Mouse (Mus musculus): Measurements from ENCODE around the gene Cdc34. TPM values are rescaled to one million over a fixed set of nuclear protein-coding genes. Genes with fewer than 3 reads are reported as not detected.
A peak's percentile ranks its signal among the peaks of the same experiment; 100 is the strongest.

Cdc34 gene
- polyA plus RNA-seq, 1 experiment from 2014 or later: 106 TPM

- H3K27me3 ChIP-seq (ENCODE audit: control insufficient read depth, insufficient read depth, low read length): no peaks in the 10 kb centered on the region
- H3K4me1 ChIP-seq (ENCODE audit: control insufficient read depth in 2 of 2, insufficient read depth in 2 of 2, low read length in 2 of 2): peaks cover 39 to 56% of the 10 kb centered on the region in 2 experiments
- H3K9me3 ChIP-seq (ENCODE audit: control insufficient read depth, low read length): no peaks in the 10 kb centered on the region
- ATAC-seq (ENCODE audit: insufficient number of reproducible peaks, insufficient read depth, low FRiP score, low read depth): no peak
- peak overlapping the region; percentile 93 for H3K4me2 ChIP-seq (ENCODE audit: low read length)
- 55% methylated on average over 5 of the region's 5 CpGs for WGBS
- H3K9ac ChIP-seq (ENCODE audit: low read length): peak overlapping the region; percentile 96
- H3K27ac ChIP-seq (replicated peaks in 1 of 2; ENCODE audit: control insufficient read depth in 1 of 2, insufficient read depth in 1 of 2, low read depth in 2 of 2, low read length in 2 of 2): peak overlapping the region; percentile 29 to 64; a peak in 3 of 4 replicates
- H3K36me3 ChIP-seq (ENCODE audit: control insufficient read depth, insufficient read depth, low read length): peaks cover 55% of the 10 kb centered on the region
- peak overlapping the region; percentile 77 to 89 for H3K4me3 ChIP-seq (ENCODE audit: control insufficient read depth in 1 of 2, insufficient read depth in 1 of 2, low read depth in 1 of 2, low read length in 2 of 2)
Measured at GRCm38 (mm10) chr10:79706406-79707094, 24.6 kb downstream of the Cdc34 start.

- H3K4me2 ChIP-seq (ENCODE audit: low read length): peak overlapping the region; percentile 93
- no peak for ATAC-seq (ENCODE audit: insufficient number of reproducible peaks, insufficient read depth, low FRiP score, low read depth)
Measured at GRCm38 (mm10) chr10:79707162-79707561, 25.2 kb downstream of the Cdc34 start.

GRCm38 (mm10) chr10:79707759-79708158 is 25.8 kb downstream of the Cdc34 start:
- Histone ChIP-seq H3K27ac (replicated peaks in 1 of 2; ENCODE audit: control insufficient read depth in 1 of 2, insufficient read depth in 1 of 2, low read depth in 2 of 2, low read length in 2 of 2) (peak overlapping the region in 1 of 2 experiments; percentile 64; a peak in 1 of 4 replicates), H3K4me2 (ENCODE audit: low read length) (peak overlapping the region; percentile 93), H3K9ac (ENCODE audit: low read length) (no peak overlapping the region), H3K36me3 (ENCODE audit: control insufficient read depth, insufficient read depth, low read length) (peaks cover 62% of the 10 kb centered on the region), H3K4me3 (ENCODE audit: control insufficient read depth in 1 of 2, insufficient read depth in 1 of 2, low read depth in 1 of 2, low read length in 2 of 2) (no peak overlapping the region), H3K4me1 (ENCODE audit: control insufficient read depth in 2 of 2, insufficient read depth in 2 of 2, low read length in 2 of 2) (peaks cover 39 to 54% of the 10 kb centered on the region in 2 experiments), H3K27me3 (ENCODE audit: control insufficient read depth, insufficient read depth, low read length) (no peaks in the 10 kb centered on the region), H3K9me3 (ENCODE audit: control insufficient read depth, low read length) (no peaks in the 10 kb centered on the region)
- no peak for ATAC-seq (ENCODE audit: insufficient number of reproducible peaks, insufficient read depth, low FRiP score, low read depth)
- 41% methylated on average over 4 of the region's 4 CpGs for WGBS

More at GRCm38 (mm10) chr10:79707162-79707561, 25.2 kb downstream of the Cdc34 start:
- Histone ChIP-seq H3K4me3 (ENCODE audit: control insufficient read depth in 1 of 2, insufficient read depth in 1 of 2, low read depth in 1 of 2, low read length in 2 of 2) (no peak overlapping the region), H3K36me3 (ENCODE audit: control insufficient read depth, insufficient read depth, low read length) (peaks cover 62% of the 10 kb centered on the region), H3K9me3 (ENCODE audit: control insufficient read depth, low read length) (no peaks in the 10 kb centered on the region), H3K4me1 (ENCODE audit: control insufficient read depth in 2 of 2, insufficient read depth in 2 of 2, low read length in 2 of 2) (peaks cover 36 to 52% of the 10 kb centered on the region in 2 experiments), H3K27me3 (ENCODE audit: control insufficient read depth, insufficient read depth, low read length) (no peaks in the 10 kb centered on the region), H3K9ac (ENCODE audit: low read length) (peak overlapping the region; percentile 96), H3K27ac (replicated peaks in 1 of 2; ENCODE audit: control insufficient read depth in 1 of 2, insufficient read depth in 1 of 2, low read depth in 2 of 2, low read length in 2 of 2) (0 out of 4 replicates have a peak overlapping the region, but pooled peaks of 1 of the 2 experiments have one; percentile 64)
- WGBS: 67% methylated on average over 1 of the region's 1 CpGs

GRCm38 (mm10) chr10:79708668-79709067 is 26.7 kb downstream of the Cdc34 start:
- no peak for ATAC-seq (ENCODE audit: insufficient number of reproducible peaks, insufficient read depth, low FRiP score, low read depth)
- H3K9ac ChIP-seq (ENCODE audit: low read length): peak overlapping the region; percentile 14; the same call in 1 of the 2 replicates
- H3K4me1 ChIP-seq (ENCODE audit: control insufficient read depth in 2 of 2, insufficient read depth in 2 of 2, low read length in 2 of 2): peaks cover 39 to 54% of the 10 kb centered on the region in 2 experiments
- H3K9me3 ChIP-seq (ENCODE audit: control insufficient read depth, low read length): no peaks in the 10 kb centered on the region
- no peaks in the 10 kb centered on the region for H3K27me3 ChIP-seq (ENCODE audit: control insufficient read depth, insufficient read depth, low read length)
- peaks cover 62% of the 10 kb centered on the region for H3K36me3 ChIP-seq (ENCODE audit: control insufficient read depth, insufficient read depth, low read length)
- H3K4me2 ChIP-seq (ENCODE audit: low read length): peak overlapping the region; percentile 44
- peak overlapping the region in 1 of 2 experiments; percentile 0; a peak in 1 of 4 replicates for H3K4me3 ChIP-seq (ENCODE audit: control insufficient read depth in 1 of 2, insufficient read depth in 1 of 2, low read depth in 1 of 2, low read length in 2 of 2)
- 70% methylated on average over 21 of the region's 21 CpGs for WGBS
- H3K27ac ChIP-seq (replicated peaks in 1 of 2; ENCODE audit: control insufficient read depth in 1 of 2, insufficient read depth in 1 of 2, low read depth in 2 of 2, low read length in 2 of 2): peak overlapping the region; percentile 39 to 50; a peak in 3 of 4 replicates

- peak overlapping the region; percentile 39 to 57 for H3K27ac ChIP-seq (replicated peaks in 1 of 2; ENCODE audit: control insufficient read depth in 1 of 2, insufficient read depth in 1 of 2, low read depth in 2 of 2, low read length in 2 of 2)
- peak overlapping the region; percentile 44 for H3K4me2 ChIP-seq (ENCODE audit: low read length)
- peaks cover 39 to 54% of the 10 kb centered on the region in 2 experiments for H3K4me1 ChIP-seq (ENCODE audit: control insufficient read depth in 2 of 2, insufficient read depth in 2 of 2, low read length in 2 of 2)
- 17% methylated on average over 7 of the region's 7 CpGs for WGBS
- ATAC-seq (ENCODE audit: insufficient number of reproducible peaks, insufficient read depth, low FRiP score, low read depth): no peak
- H3K9me3 ChIP-seq (ENCODE audit: control insufficient read depth, low read length): no peaks in the 10 kb centered on the region
- 0 out of 4 replicates have a peak overlapping the region, but pooled peaks have one; percentile 0 to 1 for H3K4me3 ChIP-seq (ENCODE audit: control insufficient read depth in 1 of 2, insufficient read depth in 1 of 2, low read depth in 1 of 2, low read length in 2 of 2)
- 0 out of 2 replicates have a peak, but pooled peaks cover under 1% of the 10 kb centered on the region for H3K27me3 ChIP-seq (ENCODE audit: control insufficient read depth, insufficient read depth, low read length)
- peaks cover 62% of the 10 kb centered on the region for H3K36me3 ChIP-seq (ENCODE audit: control insufficient read depth, insufficient read depth, low read length)
- H3K9ac ChIP-seq (ENCODE audit: low read length): peak overlapping the region; percentile 43
Measured at GRCm38 (mm10) chr10:79709307-79709706, 27.3 kb downstream of the Cdc34 start.

GRCm38 (mm10) chr10:79712029-79712428 is 30.0 kb downstream of the Cdc34 start:
- Histone ChIP-seq H3K9me3 (ENCODE audit: control insufficient read depth, low read length) (no peaks in the 10 kb centered on the region), H3K36me3 (ENCODE audit: control insufficient read depth, insufficient read depth, low read length) (peaks cover 52% of the 10 kb centered on the region), H3K9ac (ENCODE audit: low read length) (no peak overlapping the region), H3K4me1 (ENCODE audit: control insufficient read depth in 2 of 2, insufficient read depth in 2 of 2, low read length in 2 of 2) (peaks cover 21 to 42% of the 10 kb centered on the region in 2 experiments), H3K27me3 (ENCODE audit: control insufficient read depth, insufficient read depth, low read length) (peaks cover 28% of the 10 kb centered on the region), H3K4me3 (ENCODE audit: control insufficient read depth in 1 of 2, insufficient read depth in 1 of 2, low read depth in 1 of 2, low read length in 2 of 2) (no peak overlapping the region), H3K4me2 (ENCODE audit: low read length) (no peak overlapping the region), H3K27ac (replicated peaks in 1 of 2; ENCODE audit: control insufficient read depth in 1 of 2, insufficient read depth in 1 of 2, low read depth in 2 of 2, low read length in 2 of 2) (no peak overlapping the region)
- no peak for ATAC-seq (ENCODE audit: insufficient number of reproducible peaks, insufficient read depth, low FRiP score, low read depth)
- 71% methylated on average over 1 of the region's 1 CpGs for WGBS

GRCm38 (mm10) chr10:79712499-79713126 is 30.6 kb downstream of the Cdc34 start:
- 8% methylated on average over 6 of the region's 6 CpGs for WGBS
- Histone ChIP-seq H3K27ac (replicated peaks in 1 of 2; ENCODE audit: control insufficient read depth in 1 of 2, insufficient read depth in 1 of 2, low read depth in 2 of 2, low read length in 2 of 2) (no peak overlapping the region), H3K36me3 (ENCODE audit: control insufficient read depth, insufficient read depth, low read length) (peaks cover 46% of the 10 kb centered on the region), H3K9ac (ENCODE audit: low read length) (no peak overlapping the region), H3K4me3 (ENCODE audit: control insufficient read depth in 1 of 2, insufficient read depth in 1 of 2, low read depth in 1 of 2, low read length in 2 of 2) (no peak overlapping the region), H3K27me3 (ENCODE audit: control insufficient read depth, insufficient read depth, low read length) (peaks cover 34% of the 10 kb centered on the region), H3K4me1 (ENCODE audit: control insufficient read depth in 2 of 2, insufficient read depth in 2 of 2, low read length in 2 of 2) (peaks cover 15 to 42% of the 10 kb centered on the region in 2 experiments), H3K4me2 (ENCODE audit: low read length) (no peak overlapping the region), H3K9me3 (ENCODE audit: control insufficient read depth, low read length) (no peaks in the 10 kb centered on the region)
- no peak for ATAC-seq (ENCODE audit: insufficient number of reproducible peaks, insufficient read depth, low FRiP score, low read depth)

Measured in heart, embryonic 14.5 days (tissue).